ENCODE assay signal across 15 mouse cellular contexts in genomic region chr17:57007137-57007905, GRCm38 (mm10). TPM values are rescaled to one million over a fixed set of nuclear protein-coding genes. Genes with fewer than 3 reads are reported as not detected.
DNase-seq lines count a peak whose midpoint lies in the region; ATAC-seq and TF ChIP-seq lines count a peak whose summit lies in the region.
"Had no signal": no experiment of that assay in that cellular context is flagged by ENCODE, and none has a peak within 500 bp of the region (broad histone marks: within the 10 kb centered on the region; RNA-seq: fewer than 3 reads in every experiment).

No protein-coding gene starts in this region.

- no peak for TF ChIP-seq POLR2A in ES-Bruce4 (IDR thresholded peaks at IDR 0.05; ENCODE audit: insufficient read depth, low read length)

- H3K4me3 ChIP-seq in hindbrain, postnatal 0 days (ENCODE audit: low read length) = no peak overlapping the region
- no peak overlapping the region for H3K4me3 ChIP-seq in hindbrain, embryonic 16.5 days (ENCODE audit: low read length)
- H3K4me3 ChIP-seq in ES-Bruce4 (ENCODE audit: low read depth, low read length) = no peak overlapping the region
- no peak overlapping the region for H3K4me3 ChIP-seq in liver, embryonic 13.5 days (replicated peaks)
- H3K4me3 ChIP-seq: forebrain, embryonic 15.5 days; limb, embryonic 10.5 days; myocyte had no signal

- H3K27ac ChIP-seq in hindbrain, postnatal 0 days = no peak overlapping the region
- no peak overlapping the region for H3K27ac ChIP-seq in hindbrain, embryonic 16.5 days (ENCODE audit: low read depth, low read length)
- peak overlapping the region; percentile 84 for H3K27ac ChIP-seq in ES-Bruce4 (ENCODE audit: insufficient read depth, low read length)
- no peak overlapping the region for H3K27ac ChIP-seq in liver, embryonic 13.5 days
- H3K27ac ChIP-seq: forebrain, embryonic 15.5 days; limb, embryonic 10.5 days had no signal

- no peak for TF ChIP-seq EP300 in ES-Bruce4 (IDR thresholded peaks at IDR 0.05; ENCODE audit: insufficient read depth, low read depth, low read length)

- no peak overlapping the region for H3K4me2 ChIP-seq in hindbrain, postnatal 0 days (ENCODE audit: low read depth, low read length)
- H3K4me2 ChIP-seq in hindbrain, embryonic 16.5 days (ENCODE audit: low read length) = no peak overlapping the region
- H3K4me2 ChIP-seq in liver, embryonic 13.5 days = no peak overlapping the region
- H3K4me2 ChIP-seq: forebrain, embryonic 15.5 days had no signal

- 92% methylated on average over 13 of the region's 13 CpGs for WGBS in hindbrain, postnatal 0 days
- WGBS in hindbrain, embryonic 16.5 days = 91% methylated on average over 13 of the region's 13 CpGs
- WGBS in liver, embryonic 13.5 days (ENCODE audit: insufficient replicate concordance) = 82% methylated on average over 13 of the region's 13 CpGs

- no peak overlapping the region for H3K9ac ChIP-seq in hindbrain, postnatal 0 days (replicated peaks; ENCODE audit: low read length)
- H3K9ac ChIP-seq in hindbrain, embryonic 16.5 days (ENCODE audit: low read depth, low read length) = no peak overlapping the region
- peak overlapping the region; percentile 10; the same call in 1 of the 2 replicates for H3K9ac ChIP-seq in ES-Bruce4 (ENCODE audit: low read depth, poor library complexity, severe bottlenecking)
- no peak overlapping the region for H3K9ac ChIP-seq in liver, embryonic 13.5 days
- H3K9ac ChIP-seq: forebrain, embryonic 15.5 days had no signal

- H3K4me1 ChIP-seq in hindbrain, postnatal 0 days (ENCODE audit: insufficient read depth, low read length) = peaks cover 9% of the 10 kb centered on the region; the same call in 1 of the 2 replicates
- H3K4me1 ChIP-seq in hindbrain, embryonic 16.5 days (ENCODE audit: control insufficient read depth, insufficient read depth, low read depth, low read length) = peaks cover 15% of the 10 kb centered on the region
- H3K4me1 ChIP-seq in ES-Bruce4 (ENCODE audit: control insufficient read depth, insufficient read depth, low read length) = peaks cover 2% of the 10 kb centered on the region
- peaks cover 77% of the 10 kb centered on the region for H3K4me1 ChIP-seq in liver, embryonic 13.5 days (replicated peaks)

- H3K36me3 ChIP-seq in hindbrain, postnatal 0 days (ENCODE audit: insufficient read depth, low read length) = peaks cover 56% of the 10 kb centered on the region
- peaks cover 39% of the 10 kb centered on the region for H3K36me3 ChIP-seq in hindbrain, embryonic 16.5 days (ENCODE audit: control insufficient read depth, insufficient read depth, low read length)
- H3K36me3 ChIP-seq in ES-Bruce4 (ENCODE audit: control insufficient read depth, insufficient read depth, low read length, poor library complexity, severe bottlenecking) = peaks cover 17% of the 10 kb centered on the region
- peaks cover 74% of the 10 kb centered on the region for H3K36me3 ChIP-seq in liver, embryonic 13.5 days

- peak; percentile 52 for DNase-seq in hindbrain, postnatal 0 days (ENCODE audit: low spot score)
- peak; percentile 30 for DNase-seq in 416B (ENCODE audit: low read depth)
- no peak for DNase-seq in liver, embryonic 13.5 days
- no peak for DNase-seq in spleen, postnatal 36 days (ENCODE audit: low spot score in 2 of 2)
- DNase-seq in urinary bladder, postnatal 4 days (ENCODE audit: low spot score in 2 of 2) = no peak
- no peak for DNase-seq in kidney, postnatal 10 days
- DNase-seq: heart, postnatal 36 days; lung, postnatal 4 days; thymus, adult 18-20 months had no signal

- H3K27me3 ChIP-seq in hindbrain, postnatal 0 days (ENCODE audit: insufficient read depth, low read length) = no peaks in the 10 kb centered on the region
- no peaks in the 10 kb centered on the region for H3K27me3 ChIP-seq in hindbrain, embryonic 16.5 days (replicated peaks; ENCODE audit: control insufficient read depth, insufficient read depth, low read length)
- H3K27me3 ChIP-seq in ES-Bruce4 (ENCODE audit: control insufficient read depth, insufficient read depth, low read length, poor library complexity, severe bottlenecking) = no peaks in the 10 kb centered on the region
- H3K27me3 ChIP-seq in liver, embryonic 13.5 days = no peaks in the 10 kb centered on the region
- H3K27me3 ChIP-seq: forebrain, embryonic 15.5 days had no signal

- no peak for ATAC-seq in hindbrain, postnatal 0 days
- ATAC-seq in hindbrain, embryonic 16.5 days = no peak
- ATAC-seq in liver, embryonic 13.5 days (ENCODE audit: low read depth) = 0 out of 2 replicates have a peak, but pooled peaks have one; percentile 3
- ATAC-seq: forebrain, embryonic 15.5 days had no signal

- no peaks in the 10 kb centered on the region for H3K9me3 ChIP-seq in hindbrain, postnatal 0 days (ENCODE audit: low read length)
- H3K9me3 ChIP-seq in hindbrain, embryonic 16.5 days (ENCODE audit: control insufficient read depth, low read length) = no peaks in the 10 kb centered on the region
- no peaks in the 10 kb centered on the region for H3K9me3 ChIP-seq in ES-Bruce4 (replicated peaks; ENCODE audit: control insufficient read depth, insufficient read depth, low read length, poor library complexity, severe bottlenecking)
- H3K9me3 ChIP-seq in liver, embryonic 13.5 days (replicated peaks) = no peaks in the 10 kb centered on the region
- H3K9me3 ChIP-seq: forebrain, embryonic 15.5 days; limb, embryonic 10.5 days had no signal

- peak; percentile 60 for TF ChIP-seq CTCF in hindbrain, postnatal 0 days (IDR thresholded peaks at IDR 0.05; ENCODE audit: low read depth)
- peak; percentile 61 for TF ChIP-seq CTCF in ES-Bruce4 (IDR thresholded peaks at IDR 0.05; ENCODE audit: low read depth, low read length)

RNA-seq across cellular contexts. Expression of gene Gtf2f1, which starts 3.8 kb away (rescaled TPM):
- 28.8 and 32.9 TPM in 2 replicates for total RNA-seq in hindbrain, postnatal 0 days (2014; rRNA removed)
- 63.5 and 67.8 TPM in 2 replicates for polyA plus RNA-seq in hindbrain, postnatal 0 days (2015; fragmentation: Nextera tagmentation; extraction: Ambion mirVana)
- polyA plus RNA-seq in hindbrain, embryonic 16.5 days (2015; fragmentation: Nextera tagmentation; extraction: Ambion mirVana) = 60.2 and 68.0 TPM in 2 replicates
- polyA plus RNA-seq in ES-Bruce4 (2011; ENCODE audit: insufficient read depth, insufficient read length, low read depth, missing spikeins) = 70.2 and 74.1 TPM in 2 replicates
- polyA plus RNA-seq in liver, embryonic 13.5 days (2015; fragmentation: Nextera tagmentation; extraction: Ambion mirVana) = 64.4 and 73.9 TPM in 2 replicates

RNA-seq across cellular contexts. Expression of gene Gm17949, which starts 3.9 kb away (rescaled TPM):
- not detected in 2 replicates for total RNA-seq in hindbrain, postnatal 0 days (2014; rRNA removed)
- polyA plus RNA-seq in hindbrain, postnatal 0 days (2015; fragmentation: Nextera tagmentation; extraction: Ambion mirVana) = 0.28 and 0.40 TPM in 2 replicates
- 0.31 and 0.51 TPM in 2 replicates for polyA plus RNA-seq in hindbrain, embryonic 16.5 days (2015; fragmentation: Nextera tagmentation; extraction: Ambion mirVana)
- polyA plus RNA-seq in ES-Bruce4 (2011; ENCODE audit: insufficient read depth, insufficient read length, low read depth, missing spikeins) = 0.56 TPM in 1 of 2 replicates, not detected in the other
- 0.20 and 0.21 TPM in 2 replicates for polyA plus RNA-seq in liver, embryonic 13.5 days (2015; fragmentation: Nextera tagmentation; extraction: Ambion mirVana)
- total RNA-seq: gastrocnemius, postnatal 4 days; heart, postnatal 36 days had no signal

RNA-seq across cellular contexts. Expression of gene Pspn, which starts 7.5 kb away (rescaled TPM):
- not detected in 2 replicates for total RNA-seq in hindbrain, postnatal 0 days (2014; rRNA removed)
- not detected in 2 replicates for polyA plus RNA-seq in hindbrain, postnatal 0 days (2015; fragmentation: Nextera tagmentation; extraction: Ambion mirVana)
- polyA plus RNA-seq in hindbrain, embryonic 16.5 days (2015; fragmentation: Nextera tagmentation; extraction: Ambion mirVana) = 0.64 TPM in 1 of 2 replicates, not detected in the other
- not detected in 2 replicates for polyA plus RNA-seq in ES-Bruce4 (2011; ENCODE audit: insufficient read depth, insufficient read length, low read depth, missing spikeins)
- polyA plus RNA-seq in liver, embryonic 13.5 days (2015; fragmentation: Nextera tagmentation; extraction: Ambion mirVana) = 0.23 TPM in 1 of 2 replicates, not detected in the other
- total RNA-seq: gastrocnemius, postnatal 4 days; heart, postnatal 36 days had no signal
- polyA plus RNA-seq: limb, embryonic 10.5 days had no signal

RNA-seq across cellular contexts. Expression of gene Alkbh7, which starts 10.2 kb away (rescaled TPM):
- 58.0 and 70.3 TPM in 2 replicates for total RNA-seq in hindbrain, postnatal 0 days (2014; rRNA removed)
- 66.0 and 70.2 TPM in 2 replicates for polyA plus RNA-seq in hindbrain, postnatal 0 days (2015; fragmentation: Nextera tagmentation; extraction: Ambion mirVana)
- 57.8 and 64.4 TPM in 2 replicates for polyA plus RNA-seq in hindbrain, embryonic 16.5 days (2015; fragmentation: Nextera tagmentation; extraction: Ambion mirVana)
- polyA plus RNA-seq in ES-Bruce4 (2011; ENCODE audit: insufficient read depth, insufficient read length, low read depth, missing spikeins) = 16.0 and 21.3 TPM in 2 replicates
- 19.7 and 20.9 TPM in 2 replicates for polyA plus RNA-seq in liver, embryonic 13.5 days (2015; fragmentation: Nextera tagmentation; extraction: Ambion mirVana)

RNA-seq across cellular contexts. Expression of gene Clpp, which starts 17.2 kb away (rescaled TPM):
- total RNA-seq in hindbrain, postnatal 0 days (2014; rRNA removed) = 137 and 150 TPM in 2 replicates
- 163 TPM in 2 replicates for polyA plus RNA-seq in hindbrain, postnatal 0 days (2015; fragmentation: Nextera tagmentation; extraction: Ambion mirVana)
- polyA plus RNA-seq in hindbrain, embryonic 16.5 days (2015; fragmentation: Nextera tagmentation; extraction: Ambion mirVana) = 162 and 168 TPM in 2 replicates
- polyA plus RNA-seq in ES-Bruce4 (2011; ENCODE audit: insufficient read depth, insufficient read length, low read depth, missing spikeins) = 47.7 and 59.9 TPM in 2 replicates
- 88.2 and 100.0 TPM in 2 replicates for polyA plus RNA-seq in liver, embryonic 13.5 days (2015; fragmentation: Nextera tagmentation; extraction: Ambion mirVana)

Comparison
In these comparisons a context has a peak if more than half of its experiments do, and no peak if none do; other contexts are left out.
1. DNase-seq: peak in hindbrain, postnatal 0 days (single experiment) and 416B (single experiment); none in liver, embryonic 13.5 days (single experiment), spleen, postnatal 36 days (0 of 2), urinary bladder, postnatal 4 days (0 of 2) and kidney, postnatal 10 days (single experiment).